Mouse (Mus musculus) stomach, embryonic 15.5 days (tissue): ENCODE data around the gene Gtf2h2. TPM values are rescaled to one million over a fixed set of nuclear protein-coding genes. Genes with fewer than 3 reads are reported as not detected.
"Not testable (repeated sequence)": the region's sequence is repeated elsewhere in the genome, so short reads cannot be mapped to it uniquely, and the experiment has no call there.

ENCODE experiments used
- ATAC-seq: fragments of 200-750 bp; cut with Nextera tagmentation; 2 replicates; pipeline ENCODE4 v1.8.0; 2017; ENCODE audit warnings: low read depth, moderate number of reproducible peaks, moderate TSS enrichment; ENCODE audit not compliant: insufficient read depth, low FRiP score
- H3K27ac ChIP-seq: fragments of 300-500 bp; sonication (generic); 2 replicates; pipeline ENCODE4 v1.5.1; 2015; ENCODE audit warnings: mild to moderate bottlenecking, inconsistent platforms
- H3K27me3 ChIP-seq: fragments of 300-500 bp; sonication (generic); replicated peaks from 2 replicates; pipeline ENCODE4 v1.6.1; 2015; ENCODE audit warnings: inconsistent platforms
- H3K36me3 ChIP-seq: fragments of 300-500 bp; sonication (generic); 2 replicates; pipeline ENCODE4 v1.6.1; 2015; ENCODE audit warnings: inconsistent platforms
- H3K4me1 ChIP-seq: fragments of 300-500 bp; sonication (generic); 2 replicates; pipeline ENCODE4 v1.6.1; 2015; ENCODE audit warnings: inconsistent platforms
- H3K4me2 ChIP-seq: fragments of 300-500 bp; sonication (generic); 2 replicates; pipeline ENCODE4 v1.6.1; 2015; ENCODE audit warnings: mild to moderate bottlenecking, inconsistent platforms
- H3K4me3 ChIP-seq: fragments of 300-500 bp; sonication (generic); replicated peaks from 2 replicates; pipeline ENCODE4 v1.5.1; 2015; ENCODE audit warnings: inconsistent platforms
- H3K9ac ChIP-seq: fragments of 300-500 bp; sonication (generic); 2 replicates; pipeline ENCODE4 v1.6.1; 2015; ENCODE audit warnings: inconsistent platforms
- H3K9me3 ChIP-seq: fragments of 300-500 bp; sonication (generic); 2 replicates; pipeline ENCODE4 v1.6.1; 2016; ENCODE audit warnings: inconsistent platforms
- WGBS: fragments of 180-500 bp; shearing (Covaris S2); methylation state at CpG from one replicate; pipeline ENCODE4 v1.1.7; 2015; 5-methylcytosine and 5-hydroxymethylcytosine counted together
- polyA plus RNA-seq: library from polyadenylated mRNA; unstranded; fragments of >200 nt; fragmentation: Nextera tagmentation; extraction: Ambion mirVana; gene quantifications from 2 replicates; pipeline ENCODE4 v1.2.1, GENCODE M21; 2015

The Gtf2h2 gene
- polyA plus RNA-seq, 1 experiment from 2014 or later: 62.0 TPM

- Histone ChIP-seq H3K9ac (no peak overlapping the region), H3K9me3 (no peaks in the 10 kb centered on the region), H3K36me3 (peaks cover 15% of the 10 kb centered on the region), H3K27ac (no peak overlapping the region), H3K27me3 (no peaks in the 10 kb centered on the region), H3K4me3 (no peak overlapping the region), H3K4me1 (no peaks in the 10 kb centered on the region), H3K4me2 (no peak overlapping the region)
- 83% methylated on average over 2 of the region's 2 CpGs for WGBS
- 0 out of 2 replicates have a peak, but pooled peaks have one; percentile 22 for ATAC-seq
These were observed 28.7 kb downstream of the Gtf2h2 start for GRCm38 (mm10) chr13:100463527-100464222.

- 75% methylated on average over 3 of the region's 3 CpGs for WGBS
- no peak overlapping the region for H3K4me2 ChIP-seq
- H3K9ac ChIP-seq: no peak overlapping the region
- no peaks in the 10 kb centered on the region for H3K27me3 ChIP-seq
- no peaks in the 10 kb centered on the region for H3K4me1 ChIP-seq
- no peak overlapping the region for H3K27ac ChIP-seq
- no peaks in the 10 kb centered on the region for H3K9me3 ChIP-seq
- no peak overlapping the region for H3K4me3 ChIP-seq
- H3K36me3 ChIP-seq: peaks cover under 1% of the 10 kb centered on the region; the same call in 1 of the 2 replicates
- ATAC-seq: no peak
These were observed 31.0 kb downstream of the Gtf2h2 start for GRCm38 (mm10) chr13:100461336-100461735.

- not testable (repeated sequence) for H3K4me2 ChIP-seq, H3K36me3 ChIP-seq, H3K4me1 ChIP-seq, H3K27ac ChIP-seq, H3K4me3 ChIP-seq, H3K9me3 ChIP-seq, H3K27me3 ChIP-seq, H3K9ac ChIP-seq, ATAC-seq
- WGBS: 74% methylated on average over 8 of the region's 8 CpGs
These were observed 39.8 kb downstream of the Gtf2h2 start, which contains the start of gene Naip1 for GRCm38 (mm10) chr13:100452415-100453127. Gene Naip1, minus strand, starts transcription at chr13:100452869.

- Histone ChIP-seq H3K9me3 (no peaks in the 10 kb centered on the region), H3K4me1 (no peaks in the 10 kb centered on the region), H3K9ac (no peak overlapping the region), H3K27ac (no peak overlapping the region), H3K36me3 (no peaks in the 10 kb centered on the region), H3K27me3 (no peaks in the 10 kb centered on the region), H3K4me3 (no peak overlapping the region), H3K4me2 (no peak overlapping the region)
- peak; percentile 43; the same call in 1 of the 2 replicates for ATAC-seq
- WGBS: 74% methylated on average over 1 of the region's 1 CpGs
These were observed 42.9 kb downstream of the Gtf2h2 start for GRCm38 (mm10) chr13:100449495-100449894.

- Histone ChIP-seq H3K27me3 (no peaks in the 10 kb centered on the region), H3K9me3 (no peaks in the 10 kb centered on the region), H3K27ac (no peak overlapping the region), H3K9ac (no peak overlapping the region), H3K36me3 (no peaks in the 10 kb centered on the region), H3K4me1 (no peaks in the 10 kb centered on the region), H3K4me3 (no peak overlapping the region), H3K4me2 (no peak overlapping the region)
- ATAC-seq: no peak
- 52% methylated on average over 3 of the region's 3 CpGs for WGBS
These were observed 52.3 kb downstream of the Gtf2h2 start for GRCm38 (mm10) chr13:100440116-100440515.

- Histone ChIP-seq H3K9ac (no peak overlapping the region), H3K36me3 (no peaks in the 10 kb centered on the region), H3K4me2 (no peak overlapping the region), H3K4me1 (no peaks in the 10 kb centered on the region), H3K9me3 (no peaks in the 10 kb centered on the region), H3K27ac (no peak overlapping the region), H3K27me3 (no peaks in the 10 kb centered on the region), H3K4me3 (no peak overlapping the region)
- WGBS: 34% methylated on average over 1 of the region's 1 CpGs
- no peak for ATAC-seq
These were observed 53.7 kb downstream of the Gtf2h2 start for GRCm38 (mm10) chr13:100438701-100439100.

- WGBS: 56% methylated on average over 3 of the region's 3 CpGs
- no peak overlapping the region for H3K4me3 ChIP-seq
- H3K9me3 ChIP-seq: no peaks in the 10 kb centered on the region
- no peak overlapping the region for H3K4me2 ChIP-seq
- H3K9ac ChIP-seq: no peak overlapping the region
- no peak overlapping the region for H3K27ac ChIP-seq
- ATAC-seq: no peak
- H3K27me3 ChIP-seq: no peaks in the 10 kb centered on the region
- H3K4me1 ChIP-seq: no peaks in the 10 kb centered on the region
- no peaks in the 10 kb centered on the region for H3K36me3 ChIP-seq
These were observed 55.0 kb downstream of the Gtf2h2 start for GRCm38 (mm10) chr13:100437322-100437825.

- not testable (repeated sequence) for H3K4me1 ChIP-seq, H3K27ac ChIP-seq, H3K4me3 ChIP-seq, H3K9ac ChIP-seq, H3K27me3 ChIP-seq, ATAC-seq, H3K9me3 ChIP-seq, H3K4me2 ChIP-seq, H3K36me3 ChIP-seq
- WGBS: 88% methylated on average over 1 of the region's 1 CpGs
These were observed 55.7 kb downstream of the Gtf2h2 start for GRCm38 (mm10) chr13:100436556-100437163.

GRCm38 (mm10) chr13:100419958-100420357, 72.4 kb downstream of the Gtf2h2 start:
- H3K27ac ChIP-seq, H3K9me3 ChIP-seq, H3K4me1 ChIP-seq, H3K4me3 ChIP-seq, H3K4me2 ChIP-seq, H3K36me3 ChIP-seq, ATAC-seq, H3K9ac ChIP-seq, H3K27me3 ChIP-seq: not testable (repeated sequence)
- 91% methylated on average over 7 of the region's 7 CpGs for whole genome bisulfite sequencing

GRCm38 (mm10) chr13:100414428-100414827, 78.0 kb downstream of the Gtf2h2 start:
- no peaks in the 10 kb centered on the region for H3K9me3 ChIP-seq
- no peaks in the 10 kb centered on the region for H3K27me3 ChIP-seq
- 37% methylated on average over 1 of the region's 1 CpGs for WGBS
- no peaks in the 10 kb centered on the region for H3K4me1 ChIP-seq
- no peak overlapping the region for H3K4me3 ChIP-seq
- no peak overlapping the region for H3K4me2 ChIP-seq
- ATAC-seq: no peak
- no peaks in the 10 kb centered on the region for H3K36me3 ChIP-seq
- H3K9ac ChIP-seq: no peak overlapping the region
- H3K27ac ChIP-seq: no peak overlapping the region
